Mouse (Mus musculus) central nervous system, embryonic 18 days (tissue): Measurements from ENCODE around the gene Lpo. TPM values are rescaled to one million over a fixed set of nuclear protein-coding genes. Genes with fewer than 3 reads are reported as not detected.

Source experiments
- polyA plus RNA-seq: library from polyadenylated mRNA; depleted of rRNA; stranded (reverse); fragments of >200 nt; gene quantifications from 2 replicates; pipeline ENCODE4 v1.2.3, GENCODE M21; 2012; rRNA removed

Lpo gene
- 1.9 and 2.4 TPM in 2 replicates for polyA plus RNA-seq

GRCm38 (mm10) chr11:87828239-87828900 lies at the start of gene Lpo:
Gene Lpo (minus strand): TSS chr11:87828289.

GRCm38 (mm10) chr11:87875436-87875835 lies 47.3 kb upstream of the Lpo start, which contains the start of gene Epx:
Gene Epx (minus strand): TSS chr11:87875536.

GRCm38 (mm10) chr11:87852690-87853596 lies 24.9 kb upstream of the Lpo start, which contains the start of gene Mks1:
Gene Mks1 (plus strand): TSS chr11:87853215.

GRCm38 (mm10) chr11:87793460-87793859 lies 34.6 kb downstream of the Lpo start, which contains the start of gene Mpo:
Gene Mpo (plus strand): TSS chr11:87793581.

GRCm38 (mm10) chr11:87760301-87761081 lies 67.6 kb downstream of the Lpo start, which contains the start of gene Tspoap1:
Gene Tspoap1 (plus strand): TSS chr11:87760541.

Other genes with a start within 250 kb of the Lpo start
- 64.5 and 66.9 TPM in 2 replicates for gene Mtmr4, start 236.1 kb downstream of the Lpo start, polyA plus RNA-seq
- 0.19 and 0.27 TPM in 2 replicates for gene Hsf5, start 211.1 kb downstream of the Lpo start, polyA plus RNA-seq
- gene Rnf43, start 165.6 kb downstream of the Lpo start, polyA plus RNA-seq: 0.48 and 1.1 TPM in 2 replicates
- gene Supt4a, start 90.7 kb downstream of the Lpo start, polyA plus RNA-seq: 124 and 135 TPM in 2 replicates
- 193 and 207 TPM in 2 replicates for gene Tspoap1, start 67.7 kb downstream of the Lpo start, polyA plus RNA-seq
- 0.12 TPM in 2 replicates for gene Mpo, start 34.7 kb downstream of the Lpo start, polyA plus RNA-seq
- 17.8 and 20.2 TPM in 2 replicates for gene Mks1, start 24.9 kb upstream of the Lpo start, polyA plus RNA-seq
- gene Epx, start 47.2 kb upstream of the Lpo start, polyA plus RNA-seq: 0.27 and 0.52 TPM in 2 replicates
- gene Olfr462, start 64.0 kb upstream of the Lpo start, polyA plus RNA-seq: not detected in 2 replicates
- not detected in 2 replicates for gene Olfr463, start 69.1 kb upstream of the Lpo start, polyA plus RNA-seq
- gene Olfr464, start 92.7 kb upstream of the Lpo start, polyA plus RNA-seq: 0.08 and 0.26 TPM in 2 replicates
- gene Dynll2, start 159.2 kb upstream of the Lpo start, polyA plus RNA-seq: 292 and 293 TPM in 2 replicates
- gene Srsf1, start 219.1 kb upstream of the Lpo start, polyA plus RNA-seq: 393 and 417 TPM in 2 replicates
- 29.7 and 30.5 TPM in 2 replicates for gene Vezf1, start 240.0 kb upstream of the Lpo start, polyA plus RNA-seq